Mouse (Mus musculus) ES-CJ7 (cell line): ENCODE data around the gene Cdc6.

Experiments used
- DNase-seq: peaks from one replicate; pipeline ENCODE4 v3.0.0; 2011; ENCODE audit warnings: low read depth, low spot score

Gene Cdc6

DNA sequence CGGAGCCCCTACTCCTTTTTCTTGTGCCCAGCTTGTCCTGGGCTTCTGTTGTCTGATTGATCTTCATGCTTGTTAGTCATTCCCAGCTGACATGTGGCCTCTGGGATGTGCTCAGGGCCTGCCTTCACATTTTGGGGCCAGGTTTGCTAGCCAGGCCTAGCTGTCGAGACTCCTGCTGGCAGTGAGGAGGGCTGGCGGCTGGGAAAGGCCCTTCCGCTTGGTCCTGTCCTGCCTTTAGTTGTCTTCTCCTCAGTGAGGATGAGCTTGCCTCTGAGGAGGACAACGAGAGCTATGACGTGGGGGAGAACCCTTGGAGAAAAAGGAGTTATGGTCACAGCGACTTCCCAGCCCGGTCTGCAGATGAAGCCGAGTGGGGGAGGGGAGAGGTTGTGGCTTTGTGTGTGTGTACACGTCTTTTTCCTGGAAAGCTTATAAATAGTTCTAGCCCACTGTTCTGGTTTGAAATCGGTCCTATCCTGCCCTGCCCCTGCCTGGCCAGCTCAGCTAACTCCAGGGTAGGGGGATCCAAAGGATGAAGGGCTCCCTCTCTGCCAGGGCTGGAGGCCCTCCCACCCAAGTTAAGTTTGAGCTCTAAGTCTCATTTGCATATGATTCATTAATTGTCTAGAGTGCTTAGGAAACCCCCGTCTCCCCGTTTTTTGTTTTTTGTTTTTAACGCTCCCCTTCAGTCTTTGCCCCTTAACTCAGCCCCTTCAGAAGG is 36.3 kb downstream of the Cdc6 start:
- DNase-seq, result no peak

DNA sequence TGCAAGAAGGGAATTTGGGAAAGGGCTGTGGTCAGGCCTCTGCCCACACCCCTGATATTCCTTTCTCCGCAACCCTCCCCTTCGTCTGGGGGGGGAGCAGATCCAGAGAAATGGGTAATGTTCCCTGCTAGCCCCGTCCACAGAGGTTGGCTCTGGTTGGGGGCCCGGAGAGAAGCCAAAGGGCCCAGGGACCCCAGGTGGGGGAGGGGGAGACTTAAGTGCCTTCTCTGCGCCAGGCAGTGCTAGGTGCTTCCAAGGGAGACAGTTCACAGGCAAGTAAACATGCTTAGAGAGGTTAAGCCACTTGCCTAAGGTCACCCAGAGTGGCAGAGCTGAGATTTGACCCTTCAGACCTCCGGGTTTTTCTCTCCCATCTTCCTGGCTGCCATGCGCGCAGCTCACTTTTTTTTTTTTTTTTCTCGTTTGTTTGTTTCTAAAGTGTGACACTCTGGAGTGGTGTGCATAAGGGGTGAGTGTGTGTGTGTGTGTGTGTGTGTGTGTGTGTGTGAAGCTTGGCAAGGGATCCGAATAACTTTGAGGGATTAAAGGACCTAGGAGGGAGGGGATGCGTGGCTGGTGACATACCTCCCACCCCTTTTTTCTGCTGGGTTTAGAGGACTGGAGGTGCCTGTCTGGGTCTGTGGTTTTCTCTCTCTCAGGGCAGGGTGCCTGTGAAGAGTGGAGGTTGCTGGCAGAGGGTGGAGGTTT is 37.5 kb downstream of the Cdc6 start:
- DNase-seq, result no peak

DNA sequence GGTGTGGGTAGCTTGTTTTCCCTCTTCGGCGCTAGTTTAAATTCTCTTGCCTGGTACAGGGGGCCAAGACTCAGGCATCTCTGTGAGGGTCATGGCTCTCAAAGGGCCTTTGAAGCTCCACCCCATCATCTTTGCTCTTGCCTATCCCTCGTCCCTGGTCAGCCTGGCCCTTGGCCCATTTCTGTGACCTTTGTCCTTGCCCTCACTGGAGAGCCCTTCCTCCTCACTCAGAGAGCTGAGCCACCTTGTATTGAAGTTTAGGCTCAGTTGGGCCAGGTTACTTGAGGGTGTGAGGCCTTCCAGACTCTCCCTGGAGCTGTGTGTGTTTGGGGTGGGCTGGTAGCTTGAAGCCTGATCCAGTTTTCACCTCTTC is 38.0 kb downstream of the Cdc6 start:
- DNase-seq, result no peak

DNA sequence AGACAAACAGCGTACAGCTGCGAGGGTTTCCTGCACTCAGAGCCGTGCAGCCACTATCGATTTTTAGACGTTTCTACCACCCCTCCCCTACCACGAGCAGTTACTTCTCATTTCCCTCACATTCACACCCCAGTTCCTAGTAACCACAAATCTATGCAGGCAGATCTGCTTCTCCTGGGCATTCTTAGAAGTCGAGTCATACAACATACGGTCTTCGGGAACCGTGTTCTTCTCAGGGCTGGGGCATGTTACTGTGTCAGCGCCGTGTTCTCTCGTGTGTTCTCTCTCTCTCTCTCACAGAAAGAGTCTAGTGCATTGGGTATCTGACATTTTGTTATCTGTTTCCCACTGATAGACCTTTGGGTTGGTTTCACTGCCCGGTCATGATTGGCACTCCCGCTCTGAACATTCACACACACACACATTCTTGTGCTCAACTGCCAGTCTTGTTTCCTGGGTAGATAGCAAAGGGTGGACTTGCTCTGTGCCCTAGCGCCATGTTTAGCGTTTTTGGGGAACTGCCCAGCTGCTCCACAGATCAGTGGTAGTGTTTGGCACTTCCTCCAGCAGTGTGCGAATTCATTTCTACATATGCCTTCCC is 40.5 kb downstream of the Cdc6 start:
- DNase-seq, result no peak

DNA sequence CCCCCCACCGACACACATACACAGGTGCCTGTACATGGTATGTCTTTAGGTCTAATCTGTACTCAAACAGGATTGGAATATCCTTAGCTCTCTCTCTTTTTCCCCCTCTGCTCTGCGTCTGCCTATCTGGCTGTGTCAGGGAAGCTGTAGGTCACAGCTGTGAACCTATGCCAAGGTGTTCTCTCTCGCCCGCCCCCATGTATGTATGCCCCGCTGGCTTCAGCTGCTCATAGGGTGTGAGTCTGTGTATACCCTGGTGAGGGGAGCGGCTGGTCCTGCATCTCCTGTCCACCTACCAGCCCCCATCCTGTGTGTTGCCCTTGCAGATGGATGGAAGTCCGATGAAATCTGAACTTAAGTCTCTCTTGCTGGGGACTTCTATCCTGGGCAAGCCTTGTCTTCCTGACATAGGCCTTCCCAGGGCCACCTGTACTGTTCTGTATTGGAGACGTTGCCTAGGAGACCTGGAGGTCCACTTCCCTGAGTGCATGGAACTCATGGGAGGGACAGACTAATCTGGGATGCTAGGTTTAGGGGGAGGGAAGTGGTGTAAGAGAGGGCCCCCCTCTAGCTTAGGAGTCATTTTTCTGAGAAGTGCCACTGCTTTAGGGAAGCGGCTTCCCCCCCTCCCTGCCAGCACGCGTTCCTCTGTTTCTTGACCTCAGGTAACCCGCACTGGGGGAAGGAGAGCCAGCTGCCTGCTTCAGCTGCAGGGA is 41.8 kb downstream of the Cdc6 start:
- DNase-seq, result no peak

DNA sequence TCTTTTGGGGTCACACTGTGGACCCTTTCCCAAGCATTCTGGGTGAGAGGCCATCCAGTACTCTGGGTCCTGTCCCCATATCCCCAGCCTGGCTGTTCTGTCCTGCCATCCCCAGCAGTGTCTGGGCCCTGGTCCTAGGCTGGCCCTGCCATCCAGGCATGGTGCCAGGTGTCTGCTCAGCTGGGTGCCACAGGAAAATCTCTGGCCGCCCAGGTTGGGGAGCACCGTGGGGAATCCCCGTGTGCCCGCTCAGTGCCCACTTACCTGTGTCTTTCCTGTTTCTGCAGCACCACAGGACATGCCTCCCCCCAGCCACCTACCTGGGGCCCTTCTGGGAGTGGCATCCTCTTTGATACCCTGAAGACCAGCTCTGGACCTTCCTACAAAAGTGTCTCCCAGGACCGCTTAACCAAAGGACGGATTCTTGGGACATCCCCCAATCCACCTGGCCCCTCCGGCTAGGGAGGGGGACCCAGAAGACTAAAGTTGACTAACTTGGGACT is 42.4 kb downstream of the Cdc6 start:
- no peak for DNase-seq

DNA sequence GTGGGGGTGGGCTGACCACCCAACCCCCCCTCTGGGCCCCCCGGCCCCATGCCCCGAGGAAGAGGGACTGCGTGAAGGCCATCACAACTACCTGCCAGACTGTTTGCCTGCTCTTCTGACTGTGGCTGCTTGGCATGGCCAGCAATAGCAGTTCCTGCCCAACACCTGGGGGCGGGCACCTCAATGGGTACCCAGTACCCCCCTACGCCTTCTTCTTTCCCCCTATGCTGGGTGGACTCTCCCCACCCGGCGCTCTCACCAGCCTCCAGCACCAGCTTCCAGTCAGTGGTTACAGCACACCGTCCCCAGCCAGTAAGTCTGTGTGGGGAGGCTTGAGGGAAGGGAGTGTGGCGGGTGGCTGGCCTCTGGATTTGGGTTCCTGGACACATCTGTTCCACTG is 42.9 kb downstream of the Cdc6 start:
- no peak for DNase-seq

DNA sequence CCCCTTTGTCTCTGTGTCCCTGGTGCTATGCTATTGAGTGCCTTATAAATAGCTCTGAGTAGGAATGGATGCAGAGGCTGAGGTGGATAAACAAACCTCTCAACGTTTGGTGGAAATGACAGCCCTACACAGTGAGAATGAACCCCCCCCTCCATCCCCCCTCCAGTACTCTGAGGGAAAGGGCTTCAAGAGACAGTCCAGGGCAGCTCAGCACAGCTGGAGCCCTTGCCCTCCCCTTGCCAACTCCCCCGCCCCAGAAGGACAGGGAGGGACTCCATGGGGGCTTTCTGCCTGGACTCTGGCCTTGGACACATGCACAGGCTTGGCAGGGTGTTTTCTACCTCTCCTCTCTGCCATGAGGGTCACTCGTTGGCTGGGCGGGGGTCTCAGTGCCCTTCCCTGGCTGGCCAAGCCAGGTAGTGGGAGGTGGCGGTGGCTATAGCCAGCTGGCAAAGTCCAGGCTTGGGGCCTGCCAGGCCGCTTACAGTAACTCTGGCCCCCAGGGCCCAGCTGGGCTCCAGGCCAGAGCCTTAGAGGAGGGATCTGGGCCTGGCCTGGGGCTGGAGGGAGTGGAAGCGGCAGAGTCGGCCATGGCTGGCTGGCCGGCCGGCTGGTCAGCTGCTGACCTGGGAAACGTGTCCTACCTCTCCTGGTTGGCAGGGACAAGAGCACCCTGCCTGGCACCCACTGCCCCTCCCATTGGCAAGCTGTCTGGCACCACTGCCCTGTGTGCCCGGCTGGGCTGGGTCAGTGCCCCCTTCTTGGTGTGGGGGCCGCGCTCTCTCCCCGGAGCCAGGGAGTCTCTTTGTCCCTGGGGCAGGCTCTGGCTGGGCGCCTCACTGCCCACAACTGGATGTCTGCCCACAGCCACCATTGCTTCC is 43.7 kb downstream of the Cdc6 start:
- no peak for DNase-seq

DNA sequence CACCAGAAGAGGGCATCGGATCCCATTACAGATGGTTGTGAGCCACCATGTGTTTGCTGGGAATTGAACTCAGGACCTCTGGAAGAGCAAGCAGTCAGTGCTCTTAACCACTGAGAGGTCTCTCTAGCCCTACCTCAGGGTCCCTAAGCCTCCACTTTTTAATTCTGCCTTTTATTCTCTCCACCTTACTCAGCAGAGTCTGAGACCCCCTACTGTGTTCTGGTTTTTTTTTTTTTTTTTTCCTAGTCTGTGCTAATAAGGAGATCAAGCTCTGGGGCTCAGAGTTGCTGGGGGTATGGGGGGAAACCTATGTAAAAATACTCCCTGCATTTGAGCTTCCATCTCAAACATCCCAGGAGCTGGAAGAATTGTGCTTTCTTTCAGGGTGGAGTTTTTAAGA is 44.5 kb downstream of the Cdc6 start:
- no peak for DNase-seq

DNA sequence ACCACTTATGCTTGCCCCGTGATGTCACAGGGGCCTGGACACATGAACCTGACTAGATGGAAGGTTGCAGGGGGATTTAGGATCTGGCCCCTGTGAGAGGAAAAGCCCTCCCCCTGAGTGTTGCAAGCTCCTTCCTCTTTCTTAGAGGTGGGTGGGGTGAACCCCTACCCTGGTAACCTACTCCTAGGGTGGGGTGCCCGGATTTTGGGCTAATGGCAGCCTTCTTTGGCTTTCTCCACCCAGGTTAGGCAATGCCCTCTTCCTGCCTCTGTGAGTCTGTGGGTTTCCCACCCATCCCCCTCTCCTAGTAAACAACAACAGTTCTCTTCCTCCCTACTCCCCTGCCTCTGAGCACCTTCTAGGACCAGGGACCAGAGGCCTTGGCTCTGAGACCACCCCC is 45.1 kb downstream of the Cdc6 start:
- DNase-seq, result peak; percentile 82

DNA sequence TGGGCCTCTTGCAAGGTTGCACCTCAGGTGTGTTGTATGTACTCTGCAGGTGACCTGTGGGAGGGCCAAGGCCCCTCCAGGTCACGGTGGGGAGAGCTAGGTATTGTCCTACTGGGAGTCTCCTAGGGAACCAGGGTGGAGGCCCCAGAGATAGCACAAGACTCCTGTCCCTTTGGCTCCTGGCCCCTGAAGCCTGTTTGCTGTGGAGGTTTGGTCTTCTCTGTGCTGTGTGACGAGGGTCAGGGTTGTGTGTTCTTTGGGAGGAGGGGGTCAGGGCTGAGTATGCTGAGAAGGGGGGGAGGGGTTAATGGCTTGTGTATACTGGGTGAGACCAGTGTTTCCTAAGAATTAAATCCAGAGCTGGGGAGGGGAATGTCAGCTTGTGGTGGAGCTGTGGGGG is 45.8 kb downstream of the Cdc6 start:
- peak; percentile 77 for DNase-seq

DNA sequence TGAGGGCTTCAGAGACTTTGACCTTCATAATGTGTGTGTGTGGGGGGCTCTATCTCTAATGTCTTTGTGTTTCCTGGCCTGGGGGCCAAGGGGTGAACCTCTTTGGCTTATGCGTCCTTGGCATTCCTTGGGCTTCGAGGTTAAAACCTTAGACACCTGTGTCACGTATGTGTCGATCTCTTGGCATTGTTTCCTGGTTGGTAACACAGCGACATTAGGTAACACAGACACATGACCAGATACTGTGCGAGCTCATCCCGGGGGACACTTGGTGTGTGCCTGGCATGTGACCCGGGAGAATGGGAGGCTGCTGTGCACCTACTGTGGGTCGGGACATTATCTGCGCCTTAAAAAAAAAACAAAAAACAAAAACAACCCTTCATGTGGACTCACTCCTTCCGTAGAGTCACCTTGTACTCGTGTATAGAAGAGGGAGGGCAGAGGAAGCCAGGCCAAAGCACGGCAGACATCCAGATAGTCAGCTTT is 46.3 kb downstream of the Cdc6 start:
- no peak for DNase-seq

DNA sequence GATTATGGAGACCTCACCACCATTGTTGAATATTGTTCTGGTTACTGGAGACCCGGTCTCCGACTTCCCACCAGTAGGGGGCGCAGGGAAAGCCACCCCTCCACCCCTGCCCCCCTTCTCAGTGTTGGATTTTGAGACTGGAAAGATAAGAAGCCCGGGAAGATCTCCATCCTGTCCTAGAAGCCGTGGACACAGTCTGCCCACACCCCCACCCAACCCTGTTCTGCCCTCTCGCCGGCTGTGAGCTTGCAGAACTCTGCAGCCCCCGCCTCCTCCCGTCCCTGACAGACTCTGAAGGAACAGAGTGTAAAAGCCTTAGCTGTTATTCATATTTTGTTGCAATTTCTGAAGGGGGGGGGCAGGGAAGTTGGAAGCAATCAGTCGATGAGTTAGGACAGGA is 46.8 kb downstream of the Cdc6 start:
- DNase-seq, result peak; percentile 83

DNA sequence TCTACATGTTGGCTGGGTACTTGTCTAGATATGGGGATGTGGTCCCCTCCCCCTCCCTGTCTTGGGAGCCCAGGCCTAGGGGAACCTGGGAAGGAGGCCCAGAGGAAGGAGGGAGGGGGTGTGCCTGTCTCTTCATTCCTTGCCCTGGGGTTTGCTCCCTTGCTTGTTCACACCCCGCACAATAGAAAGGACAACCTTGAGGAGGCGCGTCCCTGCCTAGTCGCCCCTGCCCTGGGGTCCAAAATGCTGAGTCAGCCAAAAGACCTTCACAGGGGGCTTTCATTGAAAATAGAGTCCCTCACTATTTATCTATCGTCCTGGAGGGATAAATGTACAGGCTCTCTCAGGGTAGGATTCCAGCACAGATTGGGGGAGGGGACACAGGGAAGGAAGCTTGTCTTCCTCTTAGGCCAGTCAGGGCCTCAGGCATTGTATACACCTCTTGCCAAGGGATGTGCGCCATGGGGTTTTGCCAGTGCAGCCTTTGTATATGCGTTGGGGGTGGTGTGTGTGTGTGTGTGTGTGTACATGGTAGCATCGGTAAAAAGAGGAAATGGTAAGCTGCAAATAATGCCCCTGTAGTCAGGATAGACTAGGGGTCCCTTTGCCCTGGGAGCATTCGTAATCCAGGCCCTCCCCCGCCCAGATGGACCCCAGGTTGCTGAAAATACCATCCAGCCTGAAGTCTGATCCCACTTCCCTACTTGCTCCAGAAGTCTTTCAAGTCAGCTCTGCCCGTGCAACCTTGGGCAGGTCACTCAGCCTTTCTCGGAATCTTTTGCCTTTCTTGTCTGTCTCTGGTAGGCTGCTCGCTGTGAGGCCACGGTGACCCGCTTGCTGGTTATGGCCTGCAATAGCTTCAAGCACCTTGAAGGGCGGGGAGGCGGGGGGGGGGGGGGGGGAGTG is 47.5 kb downstream of the Cdc6 start:
- DNase-seq, result peak; percentile 96

DNA sequence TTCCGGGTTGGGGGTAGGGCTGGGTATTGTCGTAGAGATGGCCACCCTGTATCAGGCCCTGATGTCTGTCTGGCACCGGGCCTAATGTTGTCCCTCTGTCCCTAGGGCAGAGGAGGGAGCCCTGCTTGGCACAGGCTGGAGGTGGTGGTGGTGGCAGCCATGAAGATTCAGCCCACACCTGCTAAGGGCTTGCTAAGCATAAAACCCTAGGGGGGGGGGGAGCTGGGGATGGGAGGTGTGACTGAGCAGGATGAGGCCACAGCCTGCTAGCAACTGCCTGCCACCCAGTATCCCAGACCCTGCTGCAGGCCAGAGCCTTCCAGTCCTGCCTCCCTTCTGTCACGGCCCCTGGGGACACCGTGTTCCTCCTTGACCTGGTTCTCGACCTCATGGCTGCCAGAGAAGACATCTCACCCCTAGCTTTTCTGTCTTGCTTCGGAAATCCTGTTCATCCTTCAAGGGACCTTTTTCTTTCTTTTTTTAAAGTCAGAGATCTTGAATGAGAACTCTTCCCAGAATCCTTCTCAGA is 48.2 kb downstream of the Cdc6 start:
- no peak for DNase-seq

DNA sequence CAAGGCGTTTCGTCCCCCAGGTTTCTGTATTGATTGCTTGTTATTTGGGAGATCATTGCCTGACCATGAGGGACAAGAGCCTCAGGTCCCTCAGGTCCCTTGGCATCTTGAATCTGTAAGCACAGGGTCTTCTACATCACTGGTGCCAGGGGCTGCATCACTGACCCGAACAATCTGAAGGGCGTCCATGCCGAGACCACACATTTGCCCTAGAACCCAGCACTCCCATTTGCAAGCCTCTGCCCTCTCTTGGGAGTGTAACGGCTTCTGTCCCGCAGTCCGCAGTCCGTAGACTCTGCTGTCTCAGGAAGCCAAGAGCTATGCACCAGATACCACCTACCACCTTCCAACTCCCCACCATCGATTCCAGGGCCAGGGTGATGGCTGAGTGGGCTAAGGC is 48.7 kb downstream of the Cdc6 start:
- DNase-seq, result no peak

DNA sequence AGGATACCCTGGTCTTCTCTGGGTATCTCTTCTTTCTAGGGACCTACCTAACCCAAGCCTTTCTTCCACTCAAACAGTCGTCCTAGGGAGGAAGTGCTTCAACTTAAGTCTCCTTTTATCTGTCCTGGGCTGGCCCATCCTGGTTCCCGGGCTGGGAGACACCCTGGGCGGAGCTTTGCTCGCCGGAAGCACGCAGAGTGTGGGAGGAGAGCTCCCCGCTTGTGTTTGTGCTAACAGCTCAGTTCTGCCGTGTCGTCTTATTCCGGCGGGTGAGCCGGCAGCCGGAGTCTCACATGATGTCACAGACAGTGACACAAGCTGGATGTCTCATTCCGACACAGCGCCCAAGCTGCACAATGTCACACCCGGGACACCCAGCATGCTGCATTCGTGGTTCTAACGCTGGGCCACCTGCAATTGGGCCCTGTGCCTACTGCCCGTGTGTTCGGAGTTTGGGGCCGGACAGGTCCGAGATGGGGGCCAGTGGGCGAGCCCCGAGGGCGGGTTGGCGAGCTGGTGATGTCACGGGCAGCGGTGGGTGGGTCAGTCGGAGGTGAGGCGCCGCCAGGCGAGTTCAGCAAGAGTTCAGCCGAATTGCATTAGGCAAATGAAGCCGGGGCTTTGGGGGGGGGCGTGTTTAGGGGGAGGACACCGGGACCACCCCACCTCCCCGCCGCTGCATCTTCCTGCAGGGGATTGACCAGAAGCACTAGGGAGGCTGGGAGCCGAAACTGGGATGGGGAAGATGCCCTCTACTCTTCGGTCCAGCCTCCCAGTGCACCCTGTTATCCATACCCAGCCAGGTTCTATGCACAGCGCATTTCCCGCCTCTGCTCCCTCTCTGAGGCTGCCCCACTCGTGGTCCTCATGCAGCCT is 52.1 kb downstream of the Cdc6 start:
- peak; percentile 94 for DNase-seq

DNA sequence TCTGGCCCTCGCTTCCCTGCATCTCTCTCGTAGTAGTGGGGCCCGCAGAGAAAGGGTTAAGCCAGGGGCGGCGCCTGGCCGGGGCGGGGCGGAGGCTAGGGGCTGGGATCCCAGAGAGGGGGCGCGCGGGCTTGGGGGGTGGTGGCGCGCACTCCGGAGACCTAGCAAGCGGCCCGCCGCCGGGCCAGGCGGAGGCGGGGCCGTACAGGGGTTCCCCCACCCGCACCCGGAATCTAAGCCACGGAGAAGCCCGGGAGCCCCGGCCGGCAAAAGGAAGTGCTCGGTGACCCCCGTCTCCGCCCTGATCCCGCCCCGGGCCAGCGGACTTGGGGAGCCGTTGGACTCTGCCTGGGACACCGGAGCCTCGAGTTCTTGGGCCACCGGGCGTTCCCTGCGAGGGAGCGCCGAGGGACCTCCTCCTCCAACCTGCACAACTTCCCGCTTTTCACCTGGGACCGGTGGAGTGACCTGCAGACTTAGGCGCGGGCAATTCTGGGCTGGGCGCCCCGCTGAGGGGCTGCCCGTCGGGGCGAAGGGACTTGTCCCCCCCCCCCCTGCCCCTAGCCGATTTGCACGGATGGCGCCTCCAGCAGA is 52.8 kb downstream of the Cdc6 start:
- DNase-seq, result no peak
